Mouse (Mus musculus) stomach, embryonic 15.5 days (tissue): Measurements from ENCODE around the gene Spns1. TPM values are rescaled to one million over a fixed set of nuclear protein-coding genes. Genes with fewer than 3 reads are reported as not detected.

Experiments
- ATAC-seq: fragments of 200-750 bp; cut with Nextera tagmentation; 2 replicates; pipeline ENCODE4 v1.8.0; 2017; ENCODE audit warnings: low read depth, moderate number of reproducible peaks, moderate TSS enrichment; ENCODE audit not compliant: insufficient read depth, low FRiP score
- H3K27ac ChIP-seq: fragments of 300-500 bp; sonication (generic); 2 replicates; pipeline ENCODE4 v1.5.1; 2015; ENCODE audit warnings: mild to moderate bottlenecking, inconsistent platforms
- H3K27me3 ChIP-seq: fragments of 300-500 bp; sonication (generic); replicated peaks from 2 replicates; pipeline ENCODE4 v1.6.1; 2015; ENCODE audit warnings: inconsistent platforms
- H3K36me3 ChIP-seq: fragments of 300-500 bp; sonication (generic); 2 replicates; pipeline ENCODE4 v1.6.1; 2015; ENCODE audit warnings: inconsistent platforms
- H3K4me1 ChIP-seq: fragments of 300-500 bp; sonication (generic); 2 replicates; pipeline ENCODE4 v1.6.1; 2015; ENCODE audit warnings: inconsistent platforms
- H3K4me2 ChIP-seq: fragments of 300-500 bp; sonication (generic); 2 replicates; pipeline ENCODE4 v1.6.1; 2015; ENCODE audit warnings: mild to moderate bottlenecking, inconsistent platforms
- H3K4me3 ChIP-seq: fragments of 300-500 bp; sonication (generic); replicated peaks from 2 replicates; pipeline ENCODE4 v1.5.1; 2015; ENCODE audit warnings: inconsistent platforms
- H3K9ac ChIP-seq: fragments of 300-500 bp; sonication (generic); 2 replicates; pipeline ENCODE4 v1.6.1; 2015; ENCODE audit warnings: inconsistent platforms
- H3K9me3 ChIP-seq: fragments of 300-500 bp; sonication (generic); 2 replicates; pipeline ENCODE4 v1.6.1; 2016; ENCODE audit warnings: inconsistent platforms
- WGBS: fragments of 180-500 bp; shearing (Covaris S2); methylation state at CpG from one replicate; pipeline ENCODE4 v1.1.7; 2015; 5-methylcytosine and 5-hydroxymethylcytosine counted together
- polyA plus RNA-seq: library from polyadenylated mRNA; unstranded; fragments of >200 nt; fragmentation: Nextera tagmentation; extraction: Ambion mirVana; gene quantifications from 2 replicates; pipeline ENCODE4 v1.2.1, GENCODE M21; 2015

The Spns1 gene
- polyA plus RNA-seq, 1 experiment from 2014 or later, result 42.4 TPM

DNA sequence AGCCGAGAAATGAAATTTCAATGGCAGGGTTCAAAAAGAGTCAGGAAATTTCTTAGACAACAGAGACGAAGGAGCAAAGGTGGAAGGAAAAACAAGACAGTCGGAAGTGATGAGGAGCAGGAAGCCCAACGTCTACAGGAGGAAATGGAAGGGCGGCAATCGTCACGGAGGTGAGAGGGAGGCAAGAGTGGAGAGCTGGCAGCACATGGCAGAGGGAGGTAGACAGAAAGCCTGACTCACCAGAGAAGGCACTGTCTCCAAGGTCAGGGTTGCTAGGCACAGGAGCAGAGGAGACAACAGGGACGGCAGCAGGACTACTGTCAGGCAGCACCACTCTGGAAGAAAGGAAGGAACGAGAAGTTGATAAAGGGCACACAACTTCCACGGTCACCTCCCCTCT is 9.6 kb downstream of the Spns1 start:
- no peak overlapping the region for H3K4me2 ChIP-seq
- WGBS, result 81% methylated on average over 10 of the region's 10 CpGs
- H3K27ac ChIP-seq, result no peak overlapping the region
- peaks cover 23% of the 10 kb centered on the region; the same call in 1 of the 2 replicates for H3K36me3 ChIP-seq
- no peaks in the 10 kb centered on the region for H3K27me3 ChIP-seq
- H3K4me3 ChIP-seq, result no peak overlapping the region
- no peaks in the 10 kb centered on the region for H3K9me3 ChIP-seq
- no peak for ATAC-seq
- H3K9ac ChIP-seq, result no peak overlapping the region
- no peaks in the 10 kb centered on the region for H3K4me1 ChIP-seq

DNA sequence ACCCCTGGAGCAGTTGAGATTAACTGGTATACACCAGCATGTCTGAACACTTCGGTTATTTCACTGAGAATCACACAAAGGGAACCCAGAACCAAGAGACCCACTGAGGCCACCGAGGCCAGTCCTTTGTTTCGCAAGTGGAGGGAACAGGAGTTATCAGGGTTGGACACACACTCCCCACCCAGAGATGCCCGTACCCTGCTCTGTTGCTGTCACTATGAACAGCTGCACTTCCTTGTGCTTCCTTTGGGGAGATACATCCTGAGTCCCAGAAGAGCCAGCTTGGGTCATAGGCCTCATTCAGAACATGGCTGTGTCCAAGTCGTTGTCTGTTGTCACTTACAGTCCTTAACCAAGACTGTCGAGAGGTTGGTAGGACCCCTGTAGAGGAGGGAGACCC is 14.2 kb downstream of the Spns1 start:
- Histone ChIP-seq H3K4me2 (no peak overlapping the region), H3K27ac (no peak overlapping the region), H3K4me1 (no peaks in the 10 kb centered on the region), H3K4me3 (no peak overlapping the region), H3K9me3 (no peaks in the 10 kb centered on the region), H3K27me3 (no peaks in the 10 kb centered on the region), H3K36me3 (no peaks in the 10 kb centered on the region), H3K9ac (no peak overlapping the region)
- no peak for ATAC-seq
- 75% methylated on average over 6 of the region's 6 CpGs for WGBS

- no peak overlapping the region for H3K27ac ChIP-seq
- ATAC-seq, result no peak
- H3K9ac ChIP-seq, result no peak overlapping the region
- no peaks in the 10 kb centered on the region for H3K9me3 ChIP-seq
- 63% methylated on average over 13 of the region's 13 CpGs for WGBS
- no peak overlapping the region for H3K4me3 ChIP-seq
- no peaks in the 10 kb centered on the region for H3K36me3 ChIP-seq
- no peaks in the 10 kb centered on the region for H3K4me1 ChIP-seq
- H3K27me3 ChIP-seq, result no peaks in the 10 kb centered on the region
- no peak overlapping the region for H3K4me2 ChIP-seq
These were observed 18.2 kb downstream of the Spns1 start for GRCm38 (mm10) chr7:126359049-126359448.

- 88% methylated on average over 9 of the region's 9 CpGs for WGBS
- H3K9ac ChIP-seq, result no peak overlapping the region
- H3K9me3 ChIP-seq, result no peaks in the 10 kb centered on the region
- H3K4me2 ChIP-seq, result no peak overlapping the region
- H3K4me1 ChIP-seq, result no peaks in the 10 kb centered on the region
- H3K27me3 ChIP-seq, result no peaks in the 10 kb centered on the region
- H3K4me3 ChIP-seq, result no peak overlapping the region
- no peak overlapping the region for H3K27ac ChIP-seq
- ATAC-seq, result no peak
- no peaks in the 10 kb centered on the region for H3K36me3 ChIP-seq
These were observed 18.8 kb downstream of the Spns1 start for GRCm38 (mm10) chr7:126358413-126358812.

DNA sequence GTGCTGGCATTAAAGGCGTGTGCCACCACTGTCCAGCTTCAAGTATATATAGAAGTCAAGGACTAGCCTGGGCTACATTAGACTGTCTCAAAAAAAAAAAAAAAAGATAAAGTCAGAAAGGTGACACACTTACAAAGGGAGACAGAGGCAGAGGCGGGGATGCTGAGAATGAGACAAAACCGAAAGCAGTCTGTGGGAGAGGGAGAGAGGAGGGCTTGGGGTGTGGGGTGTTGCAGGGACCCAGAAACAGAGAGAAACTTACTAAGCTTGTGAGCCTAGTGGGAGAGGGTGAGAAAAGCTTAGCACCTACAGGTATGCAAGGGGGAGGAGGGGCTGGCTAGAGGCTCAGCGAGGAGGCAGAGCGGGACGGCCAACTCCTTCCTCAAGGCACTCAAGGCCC is 19.4 kb downstream of the Spns1 start:
- WGBS, result 74% methylated on average over 6 of the region's 6 CpGs
- Histone ChIP-seq H3K9me3 (no peaks in the 10 kb centered on the region), H3K36me3 (no peaks in the 10 kb centered on the region), H3K9ac (no peak overlapping the region), H3K4me3 (no peak overlapping the region), H3K27ac (no peak overlapping the region), H3K27me3 (no peaks in the 10 kb centered on the region), H3K4me2 (no peak overlapping the region), H3K4me1 (no peaks in the 10 kb centered on the region)
- no peak for ATAC-seq

- H3K4me1 ChIP-seq, result no peaks in the 10 kb centered on the region
- H3K4me2 ChIP-seq, result no peak overlapping the region
- H3K4me3 ChIP-seq, result no peak overlapping the region
- no peaks in the 10 kb centered on the region for H3K27me3 ChIP-seq
- H3K9ac ChIP-seq, result no peak overlapping the region
- 40% methylated on average over 7 of the region's 7 CpGs for WGBS
- no peaks in the 10 kb centered on the region for H3K36me3 ChIP-seq
- H3K27ac ChIP-seq, result no peak overlapping the region
- H3K9me3 ChIP-seq, result no peaks in the 10 kb centered on the region
- peak; percentile 68; the same call in 1 of the 2 replicates for ATAC-seq
These were observed 20.3 kb downstream of the Spns1 start for GRCm38 (mm10) chr7:126356793-126357591.

GRCm38 (mm10) chr7:126355847-126356597 is 21.2 kb downstream of the Spns1 start:
- 48% methylated on average over 5 of the region's 5 CpGs for WGBS
- no peak for ATAC-seq

DNA sequence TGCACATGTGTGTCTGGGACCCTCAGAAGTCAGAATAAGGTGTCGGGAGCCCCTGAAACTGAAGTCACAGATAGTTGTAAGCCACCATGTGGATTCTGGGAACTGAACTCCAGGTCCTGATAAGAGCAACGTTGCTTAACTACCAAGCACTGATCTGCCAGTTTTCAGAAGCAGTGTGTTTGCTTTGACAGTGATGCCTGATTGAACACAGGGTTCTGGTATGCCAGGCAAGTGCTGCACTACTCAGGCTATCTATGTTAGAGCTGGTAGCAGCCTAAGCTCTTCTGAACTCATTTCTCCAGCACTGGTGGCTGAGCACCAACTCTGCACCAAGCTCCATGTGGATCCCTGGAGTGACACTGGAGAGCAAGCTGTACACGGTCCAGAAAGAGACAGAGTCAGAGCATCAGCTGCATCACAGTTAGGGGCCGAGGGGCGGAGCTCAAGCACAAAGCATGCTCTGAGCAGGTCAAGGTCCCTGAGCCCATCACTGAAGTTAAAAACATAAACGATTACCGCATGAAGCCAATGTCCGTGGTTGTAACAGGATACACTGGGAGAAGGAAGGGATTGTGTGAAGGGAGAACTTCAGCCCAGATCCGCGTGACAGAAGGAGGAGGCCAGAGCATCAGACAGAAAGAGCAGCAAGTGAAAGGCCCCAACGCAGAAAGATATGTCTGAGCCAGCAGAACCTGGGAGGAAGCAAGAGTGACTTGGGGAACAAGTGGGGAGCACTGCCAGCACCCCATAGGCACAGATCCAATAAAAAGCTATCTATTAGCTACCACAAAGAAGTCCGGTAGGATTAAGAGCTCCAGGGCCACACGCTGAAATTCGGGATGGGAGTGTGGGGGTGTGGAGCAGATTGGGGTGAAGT is 22.3 kb downstream of the Spns1 start:
- H3K36me3 ChIP-seq, result no peaks in the 10 kb centered on the region
- no peak overlapping the region for H3K4me3 ChIP-seq
- H3K27me3 ChIP-seq, result no peaks in the 10 kb centered on the region
- H3K4me1 ChIP-seq, result no peaks in the 10 kb centered on the region
- ATAC-seq, result no peak
- 41% methylated on average over 14 of the region's 14 CpGs for WGBS
- no peak overlapping the region for H3K4me2 ChIP-seq
- no peaks in the 10 kb centered on the region for H3K9me3 ChIP-seq
- no peak overlapping the region for H3K9ac ChIP-seq
- no peak overlapping the region for H3K27ac ChIP-seq

More at GRCm38 (mm10) chr7:126355847-126356597, 21.2 kb downstream of the Spns1 start:
- no peaks in the 10 kb centered on the region for H3K27me3 ChIP-seq
- H3K27ac ChIP-seq, result no peak overlapping the region
- no peak overlapping the region for H3K4me2 ChIP-seq
- no peak overlapping the region for H3K9ac ChIP-seq
- no peaks in the 10 kb centered on the region for H3K9me3 ChIP-seq
- no peaks in the 10 kb centered on the region for H3K36me3 ChIP-seq
- no peak overlapping the region for H3K4me3 ChIP-seq
- no peaks in the 10 kb centered on the region for H3K4me1 ChIP-seq

GRCm38 (mm10) chr7:126353994-126354365 is 23.3 kb downstream of the Spns1 start:
- Histone ChIP-seq H3K4me3 (no peak overlapping the region), H3K9ac (no peak overlapping the region), H3K4me1 (no peaks in the 10 kb centered on the region), H3K27me3 (no peaks in the 10 kb centered on the region), H3K27ac (no peak overlapping the region), H3K4me2 (no peak overlapping the region), H3K9me3 (no peaks in the 10 kb centered on the region), H3K36me3 (no peaks in the 10 kb centered on the region)
- WGBS, result 79% methylated on average over 3 of the region's 3 CpGs
- ATAC-seq, result no peak

DNA sequence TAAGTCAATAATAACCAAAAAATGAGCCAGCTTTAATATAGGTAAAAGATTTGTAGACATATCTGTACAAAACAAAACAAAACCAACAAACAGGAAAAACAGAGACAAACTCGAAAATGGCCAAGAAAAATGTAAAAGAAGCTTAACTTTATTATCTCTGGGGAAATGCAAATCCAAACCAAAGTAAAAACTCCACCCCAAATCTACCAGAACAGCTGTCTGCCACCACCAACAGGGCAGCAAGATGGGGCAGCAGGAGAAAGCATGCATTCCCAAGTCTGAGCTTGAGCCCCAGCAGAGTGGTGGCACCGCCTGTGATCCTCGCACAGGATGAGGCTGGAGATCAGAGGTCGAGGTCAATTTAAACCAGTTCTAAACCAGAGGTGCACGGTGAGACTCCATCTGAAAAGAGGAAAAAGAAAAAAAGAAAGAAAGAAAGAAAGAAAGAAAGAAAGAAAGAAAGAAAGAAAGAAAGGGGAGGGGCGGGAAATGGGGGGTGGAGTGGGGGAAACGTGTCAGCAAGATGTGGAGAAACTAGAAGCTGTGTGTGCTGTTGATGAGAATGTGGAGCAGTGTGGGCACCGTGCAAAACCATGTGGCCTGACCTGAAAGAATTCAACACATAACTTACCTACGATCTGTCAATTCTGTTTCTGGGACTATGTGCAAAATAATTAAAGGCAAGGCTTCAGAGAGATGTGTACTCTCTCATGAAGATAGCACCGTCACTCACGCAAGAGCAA is 23.8 kb downstream of the Spns1 start:
- ATAC-seq, result no peak
- Histone ChIP-seq H3K27ac (no peak overlapping the region), H3K4me1 (no peaks in the 10 kb centered on the region), H3K4me3 (no peak overlapping the region), H3K9ac (no peak overlapping the region), H3K4me2 (no peak overlapping the region), H3K27me3 (no peaks in the 10 kb centered on the region), H3K9me3 (no peaks in the 10 kb centered on the region), H3K36me3 (no peaks in the 10 kb centered on the region)
- WGBS, result 62% methylated on average over 11 of the region's 11 CpGs

GRCm38 (mm10) chr7:126351419-126351951 is 25.8 kb downstream of the Spns1 start:
- ATAC-seq, result no peak

More at GRCm38 (mm10) chr7:126351419-126351951, 25.8 kb downstream of the Spns1 start:
- Histone ChIP-seq H3K27me3 (no peaks in the 10 kb centered on the region), H3K9me3 (no peaks in the 10 kb centered on the region), H3K27ac (no peak overlapping the region), H3K4me3 (no peak overlapping the region), H3K4me1 (no peaks in the 10 kb centered on the region), H3K9ac (no peak overlapping the region), H3K36me3 (no peaks in the 10 kb centered on the region), H3K4me2 (no peak overlapping the region)
- WGBS, result 55% methylated on average over 10 of the region's 10 CpGs
